Mouse (Mus musculus) embryonic facial prominence, embryonic 15.5 days (tissue): ENCODE results near the gene Zfp697. TPM values are rescaled to one million over a fixed set of nuclear protein-coding genes. Genes with fewer than 3 reads are reported as not detected.
"Not testable (repeated sequence)": the region's sequence is repeated elsewhere in the genome, so short reads cannot be mapped to it uniquely, and the experiment has no call there.

Experiments
- ATAC-seq: fragments of 200-750 bp; cut with Nextera tagmentation; 2 replicates; pipeline ENCODE4 v1.8.0; 2017; ENCODE audit warnings: low read depth, moderate TSS enrichment; ENCODE audit not compliant: insufficient number of reproducible peaks, low FRiP score, low TSS enrichment
- H3K27ac ChIP-seq: fragments of 300-500 bp; sonication (generic); replicated peaks from 2 replicates; pipeline ENCODE4 v1.5.1; 2015; ENCODE audit warnings: mild to moderate bottlenecking, inconsistent platforms
- H3K27me3 ChIP-seq: fragments of 300-500 bp; sonication (generic); 2 replicates; pipeline ENCODE4 v1.6.1; 2015; ENCODE audit warnings: inconsistent platforms
- H3K36me3 ChIP-seq: fragments of 300-500 bp; sonication (generic); 2 replicates; pipeline ENCODE4 v1.6.1; 2015; ENCODE audit warnings: mild to moderate bottlenecking, inconsistent platforms
- H3K4me1 ChIP-seq: fragments of 300-500 bp; sonication (generic); 2 replicates; pipeline ENCODE4 v1.6.1; 2015; ENCODE audit warnings: inconsistent platforms
- H3K4me2 ChIP-seq: fragments of 300-500 bp; sonication (generic); replicated peaks from 2 replicates; pipeline ENCODE4 v1.6.1; 2015; ENCODE audit warnings: mild to moderate bottlenecking, inconsistent platforms
- H3K4me3 ChIP-seq: fragments of 300-500 bp; sonication (generic); replicated peaks from 2 replicates; pipeline ENCODE4 v1.5.1; 2015; ENCODE audit warnings: mild to moderate bottlenecking, inconsistent platforms
- H3K9ac ChIP-seq: fragments of 300-500 bp; sonication (generic); 2 replicates; pipeline ENCODE4 v1.6.1; 2015; ENCODE audit warnings: inconsistent platforms
- H3K9me3 ChIP-seq: fragments of 300-500 bp; sonication (generic); replicated peaks from 2 replicates; pipeline ENCODE4 v1.6.1; 2016; ENCODE audit warnings: inconsistent platforms
- WGBS: fragments of 180-500 bp; shearing (Covaris S2); methylation state at CpG from one replicate; pipeline ENCODE4 v1.1.7; 2015; 5-methylcytosine and 5-hydroxymethylcytosine counted together
- polyA plus RNA-seq: library from polyadenylated mRNA; unstranded; fragments of >200 nt; fragmentation: Nextera tagmentation; extraction: Ambion mirVana; gene quantifications from 2 replicates; pipeline ENCODE4 v1.2.1, GENCODE M21; 2015

Zfp697 gene
- polyA plus RNA-seq, 1 experiment from 2014 or later, result 6.0 TPM

GRCm38 (mm10) chr3:98457026-98457425, 74.8 kb downstream of the Zfp697 start, which contains the start of gene Gm4450:
Gene Gm4450 (minus strand): TSS chr3:98457126.
- WGBS, result no CpG with 5 or more reads among the region's 1 CpGs
- H3K27me3 ChIP-seq, H3K9me3 ChIP-seq, H3K4me1 ChIP-seq, H3K4me2 ChIP-seq, H3K27ac ChIP-seq, H3K4me3 ChIP-seq, H3K36me3 ChIP-seq, ATAC-seq, H3K9ac ChIP-seq: not testable (repeated sequence)

GRCm38 (mm10) chr3:98469323-98469722, 87.1 kb downstream of the Zfp697 start:
- H3K4me1 ChIP-seq, H3K27ac ChIP-seq, H3K4me3 ChIP-seq, H3K27me3 ChIP-seq, H3K36me3 ChIP-seq, H3K4me2 ChIP-seq, ATAC-seq, H3K9me3 ChIP-seq, H3K9ac ChIP-seq: not testable (repeated sequence)
- 67% methylated on average over 1 of the region's 2 CpGs for WGBS

- not testable (repeated sequence) for H3K4me3 ChIP-seq, H3K36me3 ChIP-seq, H3K9me3 ChIP-seq, H3K4me1 ChIP-seq, H3K4me2 ChIP-seq, H3K27me3 ChIP-seq, H3K27ac ChIP-seq, ATAC-seq, H3K9ac ChIP-seq
- WGBS, result no CpG with 5 or more reads among the region's 1 CpGs
Observed at GRCm38 (mm10) chr3:98471057-98471456, 88.8 kb downstream of the Zfp697 start.

- H3K27ac ChIP-seq, H3K9me3 ChIP-seq, H3K9ac ChIP-seq, ATAC-seq, H3K36me3 ChIP-seq, H3K4me2 ChIP-seq, H3K4me1 ChIP-seq, H3K4me3 ChIP-seq, H3K27me3 ChIP-seq: not testable (repeated sequence)
Observed at GRCm38 (mm10) chr3:98471499-98471898, 89.2 kb downstream of the Zfp697 start.

GRCm38 (mm10) chr3:98494184-98494583, 111.9 kb downstream of the Zfp697 start:
- not testable (repeated sequence) for H3K9ac ChIP-seq, H3K27ac ChIP-seq, H3K4me2 ChIP-seq, ATAC-seq, H3K4me3 ChIP-seq, H3K36me3 ChIP-seq, H3K27me3 ChIP-seq, H3K4me1 ChIP-seq, H3K9me3 ChIP-seq

- H3K9me3 ChIP-seq, H3K27ac ChIP-seq, H3K4me3 ChIP-seq, ATAC-seq, H3K4me2 ChIP-seq, H3K36me3 ChIP-seq, H3K9ac ChIP-seq, H3K4me1 ChIP-seq, H3K27me3 ChIP-seq: not testable (repeated sequence)
Observed at GRCm38 (mm10) chr3:98495055-98495454, 112.8 kb downstream of the Zfp697 start.

GRCm38 (mm10) chr3:98496762-98497161, 114.5 kb downstream of the Zfp697 start:
- H3K9ac ChIP-seq, H3K27ac ChIP-seq, H3K4me3 ChIP-seq, H3K4me1 ChIP-seq, H3K27me3 ChIP-seq, H3K36me3 ChIP-seq, H3K9me3 ChIP-seq, H3K4me2 ChIP-seq, ATAC-seq: not testable (repeated sequence)
- no CpG with 5 or more reads among the region's 2 CpGs for WGBS

- H3K9ac ChIP-seq, ATAC-seq, H3K4me2 ChIP-seq, H3K36me3 ChIP-seq, H3K9me3 ChIP-seq, H3K27ac ChIP-seq, H3K4me3 ChIP-seq, H3K27me3 ChIP-seq, H3K4me1 ChIP-seq: not testable (repeated sequence)
Observed at GRCm38 (mm10) chr3:98497401-98497800, 115.1 kb downstream of the Zfp697 start.

GRCm38 (mm10) chr3:98507229-98507628, 125.0 kb downstream of the Zfp697 start:
- not testable (repeated sequence) for H3K9ac ChIP-seq, H3K36me3 ChIP-seq, ATAC-seq, H3K4me3 ChIP-seq, H3K27me3 ChIP-seq, H3K4me2 ChIP-seq, H3K9me3 ChIP-seq, H3K4me1 ChIP-seq, H3K27ac ChIP-seq
- no CpG with 5 or more reads among the region's 5 CpGs for WGBS

GRCm38 (mm10) chr3:98510414-98510813, 128.2 kb downstream of the Zfp697 start, which contains the start of gene Hsd3b4:
Gene Hsd3b4 (minus strand): TSS chr3:98510514.
- not testable (repeated sequence) for H3K9me3 ChIP-seq, H3K4me2 ChIP-seq, H3K4me1 ChIP-seq, H3K27me3 ChIP-seq, H3K36me3 ChIP-seq, H3K4me3 ChIP-seq, ATAC-seq, H3K9ac ChIP-seq, H3K27ac ChIP-seq
- WGBS, result no CpG with 5 or more reads among the region's 1 CpGs

GRCm38 (mm10) chr3:98522779-98523178, 140.5 kb downstream of the Zfp697 start:
- H3K27me3 ChIP-seq, H3K36me3 ChIP-seq, H3K9me3 ChIP-seq, H3K4me3 ChIP-seq, H3K4me2 ChIP-seq, H3K27ac ChIP-seq, H3K9ac ChIP-seq, H3K4me1 ChIP-seq, ATAC-seq: not testable (repeated sequence)
- 70% methylated on average over 1 of the region's 2 CpGs for WGBS

- WGBS, result no CpG with 5 or more reads among the region's 1 CpGs
- not testable (repeated sequence) for H3K4me3 ChIP-seq, ATAC-seq, H3K4me2 ChIP-seq, H3K27me3 ChIP-seq, H3K36me3 ChIP-seq, H3K9ac ChIP-seq, H3K9me3 ChIP-seq, H3K27ac ChIP-seq, H3K4me1 ChIP-seq
Observed at GRCm38 (mm10) chr3:98524552-98524951, 142.3 kb downstream of the Zfp697 start.

- not testable (repeated sequence) for ATAC-seq, H3K27me3 ChIP-seq, H3K9ac ChIP-seq, H3K4me1 ChIP-seq, H3K27ac ChIP-seq, H3K4me2 ChIP-seq, H3K36me3 ChIP-seq, H3K4me3 ChIP-seq, H3K9me3 ChIP-seq
Observed at GRCm38 (mm10) chr3:98524978-98525377, 142.7 kb downstream of the Zfp697 start.
